Mouse (Mus musculus) limb, embryonic 14.5 days (tissue): ENCODE data around the gene Lrmda. TPM values are rescaled to one million over a fixed set of nuclear protein-coding genes. Genes with fewer than 3 reads are reported as not detected.

Experiments
- ATAC-seq: fragments of 200-750 bp; cut with Nextera tagmentation; 2 replicates; pipeline ENCODE4 v1.8.0; 2017; ENCODE audit warnings: low read depth, moderate number of reproducible peaks, moderate TSS enrichment; ENCODE audit not compliant: low FRiP score
- DNase-seq: peaks from one replicate; pipeline ENCODE4 v3.0.0-alpha.2; 2015; ENCODE audit warnings: low spot score
- H3K27ac ChIP-seq: fragments of 300-500 bp; sonication (generic); replicated peaks from 2 replicates; pipeline ENCODE4 v1.5.1; 2014; ENCODE audit warnings: low read depth, mild to moderate bottlenecking, low read length, moderate library complexity, mixed read lengths
- H3K27me3 ChIP-seq: fragments of 300-500 bp; sonication (generic); 2 replicates; pipeline ENCODE4 v1.6.1; 2014; ENCODE audit warnings: low read length, mixed read lengths; ENCODE audit not compliant: control insufficient read depth, insufficient read depth
- H3K36me3 ChIP-seq: fragments of 300-500 bp; sonication (generic); 2 replicates; pipeline ENCODE4 v1.6.1; 2014; ENCODE audit warnings: mild to moderate bottlenecking, low read length, moderate library complexity, mixed read lengths; ENCODE audit not compliant: control insufficient read depth, insufficient read depth
- H3K4me1 ChIP-seq: fragments of 300-500 bp; sonication (generic); 2 replicates; pipeline ENCODE4 v1.6.1; 2014; ENCODE audit warnings: antibody characterized with exemption, low read length, mixed read lengths; ENCODE audit not compliant: control insufficient read depth, insufficient read depth
- H3K4me2 ChIP-seq: fragments of 300-500 bp; sonication (generic); replicated peaks from 2 replicates; pipeline ENCODE4 v1.6.1; 2014; ENCODE audit warnings: low read depth, mild to moderate bottlenecking, low read length, moderate library complexity; ENCODE audit not compliant: severe bottlenecking
- H3K4me3 ChIP-seq: fragments of 300-500 bp; sonication (generic); replicated peaks from 2 replicates; pipeline ENCODE4 v1.5.1; 2014; ENCODE audit warnings: low read length
- H3K9ac ChIP-seq: fragments of 300-500 bp; sonication (generic); 2 replicates; pipeline ENCODE4 v1.6.1; 2014; ENCODE audit warnings: mild to moderate bottlenecking, low read depth, low read length, moderate library complexity; ENCODE audit not compliant: severe bottlenecking
- H3K9me3 ChIP-seq: fragments of 300-500 bp; sonication (generic); 2 replicates; pipeline ENCODE4 v1.6.1; 2016; ENCODE audit warnings: low read length; ENCODE audit not compliant: control insufficient read depth
- POLR2A ChIP-seq: fragments of 200-500 bp; IDR thresholded peaks from 2 replicates; pipeline ENCODE4 v1.8.0; 2012; ENCODE audit warnings: inconsistent platforms, mild to moderate bottlenecking, moderate library complexity, borderline replicate concordance; ENCODE audit not compliant: insufficient read depth, insufficient read length; ENCODE audit errors: extremely low read depth
- WGBS: fragments of 180-500 bp; shearing (Covaris S2); extraction: QIAGEN DNeasy Blood & Tissue Kit; methylation state at CpG from one replicate; pipeline ENCODE4 v1.1.7; 2014; 5-methylcytosine and 5-hydroxymethylcytosine counted together
- polyA plus RNA-seq, 2 experiments: library from polyadenylated mRNA; depleted of rRNA in 1 of 2; stranded (reverse) in 1 of 2; unstranded in 1 of 2; fragments of >200 nt; fragmentation: Nextera tagmentation in 1 of 2; extraction: Ambion mirVana in 1 of 2; gene quantifications; 2 replicates each; pipeline versions ENCODE4 v1.2.1 to v1.2.3; 2012 to 2014

Lrmda gene
- polyA plus RNA-seq, 2 experiments, result 0.08 to 0.72 TPM

DNA sequence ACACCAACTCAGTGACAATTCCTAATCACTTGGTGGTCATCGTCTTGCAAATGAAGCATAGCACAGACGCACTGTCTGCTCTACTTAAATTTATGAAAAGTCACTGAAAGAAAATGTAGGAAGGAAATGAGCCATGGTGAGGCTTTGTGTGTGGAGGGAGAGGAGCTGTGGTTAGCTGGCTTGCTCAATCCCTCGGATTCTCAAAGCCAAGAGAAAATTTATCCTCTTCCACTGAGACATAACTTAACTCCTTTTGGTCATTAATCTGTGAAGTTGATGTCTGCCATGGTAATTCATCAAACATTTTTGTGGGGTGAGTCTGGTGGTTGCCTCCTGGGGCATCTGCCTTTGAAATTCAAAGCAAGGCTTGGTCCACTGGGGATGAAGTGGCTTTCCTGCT, 867.7 kb downstream of the Lrmda start:
- Histone ChIP-seq H3K36me3 (no peaks in the 10 kb centered on the region), H3K4me3 (no peak overlapping the region), H3K27ac (no peak overlapping the region), H3K4me2 (no peak overlapping the region), H3K9me3 (no peaks in the 10 kb centered on the region), H3K9ac (no peak overlapping the region), H3K4me1 (peaks cover under 1% of the 10 kb centered on the region; the same call in 1 of the 2 replicates), H3K27me3 (no peaks in the 10 kb centered on the region)
- no peak for TF ChIP-seq POLR2A
- ATAC-seq, result no peak
- WGBS, result 76% methylated on average over 3 of the region's 3 CpGs
- no peak for DNase-seq

DNA sequence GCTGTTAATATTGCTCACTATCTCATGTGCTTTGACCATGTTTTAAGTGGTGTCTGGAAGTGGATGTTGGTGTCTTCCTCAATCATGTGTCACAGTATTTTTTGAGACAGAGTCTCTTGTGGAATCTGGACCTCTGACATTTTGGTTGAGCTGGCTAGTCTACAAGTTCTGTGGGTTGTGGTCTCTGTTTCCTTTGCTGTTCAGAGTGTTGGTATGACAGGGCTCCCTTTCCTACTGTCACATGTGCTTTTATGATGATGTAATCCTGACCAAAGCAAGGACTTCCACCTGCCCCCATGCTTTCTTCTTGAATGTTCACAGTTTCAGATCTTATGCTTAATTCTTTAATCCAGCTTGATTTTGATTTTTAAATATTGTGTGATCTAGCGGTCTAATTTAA, 879.8 kb downstream of the Lrmda start:
- H3K27me3 ChIP-seq, result no peaks in the 10 kb centered on the region
- WGBS, result 89% methylated on average over 1 of the region's 1 CpGs
- H3K4me1 ChIP-seq, result no peaks in the 10 kb centered on the region
- ATAC-seq (no peak), DNase-seq (no peak)
- TF ChIP-seq POLR2A, result no peak
- H3K9me3 ChIP-seq, result no peaks in the 10 kb centered on the region
- no peaks in the 10 kb centered on the region for H3K36me3 ChIP-seq
- H3K4me2 ChIP-seq, result no peak overlapping the region
- H3K9ac ChIP-seq, result no peak overlapping the region
- H3K4me3 ChIP-seq, result no peak overlapping the region
- no peak overlapping the region for H3K27ac ChIP-seq

DNA sequence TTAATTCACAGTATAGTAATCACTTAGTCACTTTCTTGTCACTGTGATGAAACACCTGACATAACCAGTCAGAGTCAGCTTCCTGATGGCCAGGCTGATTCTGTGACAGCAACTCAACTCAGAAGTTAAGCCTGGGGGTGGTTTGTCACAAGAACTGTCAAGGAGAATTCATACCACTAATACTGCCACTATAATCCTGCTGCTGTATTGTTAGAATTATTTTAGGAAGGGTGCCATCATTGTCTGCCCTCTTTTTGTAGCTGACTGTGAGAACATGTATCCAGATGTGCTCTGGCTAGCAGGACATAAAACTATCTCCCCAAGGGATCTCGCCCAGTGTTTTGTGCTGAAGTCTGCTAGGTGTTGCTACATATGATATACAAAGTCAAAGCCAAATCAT, 882.6 kb downstream of the Lrmda start:
- Histone ChIP-seq H3K4me3 (no peak overlapping the region), H3K4me1 (peaks cover 18% of the 10 kb centered on the region), H3K27ac (no peak overlapping the region), H3K9ac (no peak overlapping the region), H3K27me3 (no peaks in the 10 kb centered on the region), H3K9me3 (no peaks in the 10 kb centered on the region), H3K4me2 (no peak overlapping the region), H3K36me3 (no peaks in the 10 kb centered on the region)
- ATAC-seq, result no peak
- WGBS, result 86% methylated on average over 1 of the region's 1 CpGs
- DNase-seq, result no peak
- no peak for TF ChIP-seq POLR2A

DNA sequence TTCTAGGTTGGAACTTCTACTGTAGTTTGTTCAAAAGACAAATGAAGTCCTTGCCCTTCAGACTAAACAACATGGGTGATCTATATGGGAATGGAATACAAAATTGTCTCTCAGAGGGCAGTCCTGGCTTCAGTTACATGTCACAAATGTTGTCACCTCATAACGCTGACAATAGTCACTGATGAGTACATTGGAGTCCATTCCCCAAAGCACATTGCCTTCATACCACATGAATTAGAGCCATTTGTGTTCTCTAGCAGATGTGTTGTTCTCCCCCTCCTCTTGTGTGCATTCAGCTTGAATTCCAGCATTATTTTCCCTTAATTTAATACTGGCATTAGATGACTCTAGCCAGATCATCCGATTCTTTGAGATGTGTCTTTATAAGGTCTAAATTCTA, 883.4 kb downstream of the Lrmda start:
- peaks cover 24% of the 10 kb centered on the region for H3K4me1 ChIP-seq
- no peak for TF ChIP-seq POLR2A

DNA sequence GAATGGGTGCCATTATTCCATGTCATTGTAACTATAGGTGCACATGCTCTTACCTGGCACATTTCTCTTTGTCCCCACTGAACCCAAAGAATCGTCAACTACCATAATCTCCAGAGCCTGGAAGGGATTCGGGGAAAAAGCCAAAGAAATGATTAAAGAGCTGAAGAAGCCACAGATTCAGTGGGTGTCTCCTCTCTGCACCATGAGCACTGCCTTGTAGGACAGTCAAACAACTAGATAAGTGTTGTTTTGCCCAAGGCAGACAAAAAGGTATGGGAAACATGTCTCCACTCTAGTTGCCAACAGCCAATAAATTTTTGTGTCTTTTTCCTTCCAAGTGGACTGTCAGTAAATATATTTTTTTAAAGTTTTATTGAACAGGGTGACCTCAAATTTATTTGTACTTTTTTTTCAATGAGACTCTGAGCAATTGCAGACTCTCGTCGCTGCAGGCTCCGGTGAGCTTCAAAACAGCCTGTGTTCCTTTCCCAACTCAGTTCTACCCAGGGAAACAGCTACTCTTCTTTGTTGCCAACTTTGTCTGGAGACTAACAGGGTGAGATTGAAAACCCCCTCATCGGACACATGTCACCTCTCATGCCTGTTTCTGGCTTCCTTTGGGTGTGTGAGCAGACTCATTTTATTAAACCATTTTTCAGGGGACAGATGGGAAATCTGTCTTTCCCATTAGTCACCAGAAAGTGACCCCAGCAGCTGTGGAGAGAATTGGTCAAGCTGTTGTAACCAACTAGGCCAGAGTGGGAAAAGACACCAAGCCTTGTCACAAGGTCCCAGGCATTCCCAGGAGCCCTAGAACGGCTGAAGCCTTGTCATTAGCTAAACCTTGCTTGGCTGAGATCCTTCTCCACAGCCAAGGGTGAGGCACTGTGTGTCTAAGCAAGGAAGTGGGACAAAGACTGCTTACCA, 886.5 kb downstream of the Lrmda start:
- peaks cover 26% of the 10 kb centered on the region for H3K4me1 ChIP-seq
- no peak overlapping the region for H3K9ac ChIP-seq
- 47% methylated on average over 7 of the region's 7 CpGs for WGBS
- H3K27ac ChIP-seq, result peak overlapping the region; percentile 21
- no peak overlapping the region for H3K4me3 ChIP-seq
- no peaks in the 10 kb centered on the region for H3K9me3 ChIP-seq
- TF ChIP-seq POLR2A, result no peak
- H3K4me2 ChIP-seq, result no peak overlapping the region
- DNase-seq (peak; percentile 52), ATAC-seq (peak; percentile 44; the same call in 1 of the 2 replicates)
- H3K36me3 ChIP-seq, result no peaks in the 10 kb centered on the region
- no peaks in the 10 kb centered on the region for H3K27me3 ChIP-seq

More for the DNA sequence above, 883.4 kb downstream of the Lrmda start:
- Histone ChIP-seq H3K9me3 (no peaks in the 10 kb centered on the region), H3K4me3 (no peak overlapping the region), H3K4me2 (no peak overlapping the region), H3K27ac (no peak overlapping the region), H3K36me3 (no peaks in the 10 kb centered on the region), H3K9ac (no peak overlapping the region), H3K27me3 (no peaks in the 10 kb centered on the region)
- DNase-seq (no peak), ATAC-seq (no peak)
- WGBS, result 92% methylated on average over 2 of the region's 2 CpGs
